Mouse (Mus musculus) liver (tissue): Measurements from ENCODE around the gene Nuak2.
"Not testable (repeated sequence)": the region's sequence is repeated elsewhere in the genome, so short reads cannot be mapped to it uniquely, and the experiment has no call there.

Source experiments
- DNase-seq: peaks from one replicate; pipeline ENCODE4 v3.0.0-alpha.2; 2020; ENCODE audit warnings: mixed read lengths

The Nuak2 gene

GRCm38 (mm10) chr1:132328565-132328964 is 12.6 kb downstream of the Nuak2 start:
- DNase-seq = no peak

GRCm38 (mm10) chr1:132329656-132330055 is 13.7 kb downstream of the Nuak2 start:
- DNase-seq = no peak

- no peak for DNase-seq
Observed at GRCm38 (mm10) chr1:132330397-132330796, 14.5 kb downstream of the Nuak2 start.

GRCm38 (mm10) chr1:132331283-132331682 is 15.4 kb downstream of the Nuak2 start:
- DNase-seq = no peak

GRCm38 (mm10) chr1:132333201-132333600 is 17.3 kb downstream of the Nuak2 start:
- no peak for DNase-seq

- DNase-seq = peak; percentile 65
Observed at GRCm38 (mm10) chr1:132333675-132334141, 17.8 kb downstream of the Nuak2 start.

GRCm38 (mm10) chr1:132334178-132334801 is 18.4 kb downstream of the Nuak2 start:
- DNase-seq = no peak

- no peak for DNase-seq
Observed at GRCm38 (mm10) chr1:132335378-132335965, 19.5 kb downstream of the Nuak2 start.

- DNase-seq = no peak
Observed at GRCm38 (mm10) chr1:132336921-132337320, 21.0 kb downstream of the Nuak2 start.

- no peak for DNase-seq
Observed at GRCm38 (mm10) chr1:132338027-132338660, 22.2 kb downstream of the Nuak2 start.

GRCm38 (mm10) chr1:132341731-132342501 is 26.0 kb downstream of the Nuak2 start:
- peak; percentile 50 for DNase-seq

GRCm38 (mm10) chr1:132342518-132342917 is 26.6 kb downstream of the Nuak2 start:
- DNase-seq = no peak

- DNase-seq = no peak
Observed at GRCm38 (mm10) chr1:132343191-132343590, 27.3 kb downstream of the Nuak2 start.

GRCm38 (mm10) chr1:132343656-132344055 is 27.7 kb downstream of the Nuak2 start:
- DNase-seq = no peak

GRCm38 (mm10) chr1:132345514-132345913 is 29.6 kb downstream of the Nuak2 start:
- DNase-seq = no peak

GRCm38 (mm10) chr1:132346134-132346851 is 30.4 kb downstream of the Nuak2 start:
- no peak for DNase-seq

- DNase-seq = no peak
Observed at GRCm38 (mm10) chr1:132346951-132347350, 31.0 kb downstream of the Nuak2 start.

GRCm38 (mm10) chr1:132348401-132348800 is 32.5 kb downstream of the Nuak2 start:
- no peak for DNase-seq

- not testable (repeated sequence) for DNase-seq
Observed at GRCm38 (mm10) chr1:132349049-132349448, 33.1 kb downstream of the Nuak2 start.

GRCm38 (mm10) chr1:132349601-132350000 is 33.7 kb downstream of the Nuak2 start:
- DNase-seq = not testable (repeated sequence)

GRCm38 (mm10) chr1:132351058-132351457 is 35.1 kb downstream of the Nuak2 start:
- DNase-seq = no peak

- peak; percentile 47 for DNase-seq
Observed at GRCm38 (mm10) chr1:132353389-132353788, 37.5 kb downstream of the Nuak2 start.

- no peak for DNase-seq
Observed at GRCm38 (mm10) chr1:132354234-132354633, 38.3 kb downstream of the Nuak2 start.
